Mouse (Mus musculus): ENCODE data around the gene Tmem14c. TPM values are rescaled to one million over a fixed set of nuclear protein-coding genes. Genes with fewer than 3 reads are reported as not detected.
A peak's percentile ranks its signal among the peaks of the same experiment; 100 is the strongest.

Gene Tmem14c
- total RNA-seq, 2 experiments from 2014 or later, result 136 to 216 TPM

GRCm38 (mm10) chr13:41008271-41008670 is 7.8 kb upstream of the Tmem14c start:
- ATAC-seq (replicated peaks; ENCODE audit: poor library complexity), result no peak

DNA sequence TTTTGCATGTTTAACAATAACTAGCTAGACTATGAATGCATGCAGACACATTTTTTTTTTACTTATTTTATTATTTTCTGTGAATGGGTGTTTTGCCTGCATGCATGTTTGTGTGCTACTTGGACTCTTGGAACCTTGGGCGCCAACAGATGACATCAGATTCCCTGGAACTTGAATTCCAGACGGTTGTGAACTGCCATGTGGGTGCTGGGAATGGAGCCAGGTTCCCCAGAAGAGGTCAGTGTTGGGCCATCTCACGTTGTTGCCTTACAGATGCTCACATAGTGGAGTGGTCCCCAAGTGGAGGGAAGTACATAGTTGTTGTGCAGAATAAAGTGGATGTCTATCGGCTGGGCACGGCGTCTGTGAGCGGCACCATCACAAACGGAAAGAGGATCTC is 7.1 kb upstream of the Tmem14c start:
- 0 out of 2 replicates have a peak, but pooled peaks have one; percentile 29 for ATAC-seq (replicated peaks; ENCODE audit: poor library complexity)

DNA sequence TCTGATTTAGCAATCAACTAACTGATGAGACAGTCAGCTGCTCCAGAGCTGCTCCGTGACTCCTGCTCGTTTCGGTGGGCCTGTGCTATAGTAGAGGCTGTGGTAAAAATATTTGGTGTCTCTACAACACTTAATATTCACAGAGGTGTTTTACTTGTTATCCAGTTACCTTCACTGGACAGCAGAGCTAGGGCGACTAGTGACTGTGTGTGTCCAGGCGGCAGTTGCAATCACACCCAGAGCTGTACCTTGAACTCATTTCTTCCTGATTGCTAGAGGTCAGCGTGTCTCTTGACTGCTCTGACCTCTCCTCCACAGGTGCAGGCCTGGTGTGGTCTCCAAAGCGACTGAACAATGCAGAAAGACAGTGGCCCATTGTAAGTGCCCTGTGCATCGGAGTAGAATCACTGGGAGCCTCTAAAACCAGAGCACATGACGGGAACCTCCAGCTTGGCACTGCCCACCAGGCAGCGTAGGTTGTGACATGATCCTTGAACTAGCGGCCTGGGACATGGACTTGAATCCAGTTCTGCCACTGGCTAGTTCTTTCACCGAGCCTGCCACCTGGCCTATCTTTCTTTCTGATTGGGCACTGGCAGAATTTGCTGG is 809 bp downstream of the Tmem14c start:
- ATAC-seq (replicated peaks; ENCODE audit: poor library complexity), result no peak

- ATAC-seq (replicated peaks; ENCODE audit: poor library complexity), result peak; percentile 58
Measured at GRCm38 (mm10) chr13:41017832-41018231, 1.7 kb downstream of the Tmem14c start.

GRCm38 (mm10) chr13:41018236-41018635 is 2.1 kb downstream of the Tmem14c start:
- no peak for ATAC-seq (replicated peaks; ENCODE audit: poor library complexity)

- ATAC-seq (replicated peaks; ENCODE audit: poor library complexity), result peak; percentile 4; the same call in 1 of the 2 replicates
Measured at GRCm38 (mm10) chr13:41018756-41019591, 2.9 kb downstream of the Tmem14c start.

DNA sequence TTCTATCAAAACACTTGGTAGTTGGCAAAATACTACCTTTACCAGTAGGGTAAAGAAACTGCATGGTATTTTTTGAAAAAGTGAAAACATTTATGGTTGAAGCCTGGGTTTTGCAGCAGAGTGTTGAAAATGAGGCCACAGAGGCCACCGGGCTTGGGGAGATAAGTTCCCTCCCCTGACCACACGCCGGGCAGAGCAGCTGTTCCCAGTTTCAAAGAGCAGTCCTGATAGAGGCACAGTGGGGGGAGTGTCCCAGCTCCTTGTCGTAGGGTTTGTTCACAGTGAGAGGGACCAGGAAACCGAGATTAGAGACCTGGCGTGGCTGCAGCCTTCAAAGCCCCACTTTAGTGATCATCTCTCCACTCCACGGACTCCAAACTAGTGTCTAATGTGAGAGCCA is 4.4 kb downstream of the Tmem14c start:
- peak; percentile 23 for ATAC-seq (replicated peaks; ENCODE audit: poor library complexity)

DNA sequence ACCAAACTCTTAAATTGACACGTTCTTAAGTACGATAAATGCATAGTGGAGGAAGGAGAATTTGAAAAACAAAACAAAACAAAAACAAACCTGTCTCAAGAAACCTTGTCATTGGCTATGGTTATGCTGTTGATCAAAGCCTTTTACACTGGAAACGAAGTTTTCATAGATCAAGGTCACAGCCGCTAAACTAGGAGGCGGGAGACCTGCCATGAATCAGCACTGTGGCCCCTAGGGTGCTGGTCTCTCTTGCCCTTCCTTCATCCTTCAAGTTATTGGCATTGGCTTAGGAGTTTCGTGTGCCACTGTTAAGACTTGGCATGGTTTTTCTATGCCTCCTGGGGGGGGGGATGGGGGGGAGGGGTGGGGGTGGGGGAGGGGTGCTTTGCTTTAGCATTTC is 5.5 kb downstream of the Tmem14c start:
- no peak for ATAC-seq (replicated peaks; ENCODE audit: poor library complexity)

GRCm38 (mm10) chr13:41022099-41022498 is 6.0 kb downstream of the Tmem14c start:
- ATAC-seq (replicated peaks; ENCODE audit: poor library complexity), result no peak

DNA sequence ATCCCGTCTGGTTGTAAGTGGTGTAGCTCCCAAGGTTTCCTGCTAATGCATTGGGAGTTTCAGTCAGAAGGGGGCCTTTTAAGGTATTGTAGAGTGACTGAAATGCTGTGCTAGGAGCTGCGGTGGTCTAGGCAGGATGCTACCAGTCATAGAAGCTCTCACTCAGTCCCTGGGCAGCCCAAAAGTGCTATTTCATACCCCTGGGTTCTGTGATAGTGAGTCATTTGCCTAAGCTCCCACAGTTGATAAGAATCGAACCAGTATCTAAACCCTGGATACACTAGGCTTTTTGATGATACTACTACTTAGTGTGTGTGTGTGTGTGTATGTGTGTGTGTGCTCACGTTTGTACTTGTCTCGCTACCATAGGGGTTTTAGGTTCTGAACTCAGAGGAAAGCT is 14.0 kb downstream of the Tmem14c start:
- peak; percentile 26; the same call in 1 of the 2 replicates for ATAC-seq (replicated peaks; ENCODE audit: poor library complexity)

DNA sequence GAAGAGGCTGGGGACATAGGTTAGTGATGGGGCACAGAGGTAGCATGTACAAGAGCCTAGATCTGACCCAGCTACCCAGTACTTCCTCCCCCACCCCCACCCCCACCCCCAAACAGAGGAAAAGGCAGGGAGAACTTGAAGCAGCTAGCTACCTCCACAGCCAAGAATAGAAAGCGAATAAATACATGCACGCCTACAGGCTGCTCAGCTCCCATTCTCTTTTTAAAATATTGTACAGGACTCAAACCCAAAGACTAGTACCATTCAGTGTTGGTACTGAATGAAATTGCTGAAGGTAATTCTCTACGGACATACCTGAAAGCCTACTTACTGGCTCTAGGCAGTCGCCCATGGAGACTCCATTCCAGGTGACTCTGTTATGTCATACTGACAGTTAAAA is 26.4 kb downstream of the Tmem14c start:
- ATAC-seq (replicated peaks; ENCODE audit: poor library complexity), result no peak

- no peak for ATAC-seq (replicated peaks; ENCODE audit: poor library complexity)
Measured at GRCm38 (mm10) chr13:41045901-41046300, 29.8 kb downstream of the Tmem14c start.

DNA sequence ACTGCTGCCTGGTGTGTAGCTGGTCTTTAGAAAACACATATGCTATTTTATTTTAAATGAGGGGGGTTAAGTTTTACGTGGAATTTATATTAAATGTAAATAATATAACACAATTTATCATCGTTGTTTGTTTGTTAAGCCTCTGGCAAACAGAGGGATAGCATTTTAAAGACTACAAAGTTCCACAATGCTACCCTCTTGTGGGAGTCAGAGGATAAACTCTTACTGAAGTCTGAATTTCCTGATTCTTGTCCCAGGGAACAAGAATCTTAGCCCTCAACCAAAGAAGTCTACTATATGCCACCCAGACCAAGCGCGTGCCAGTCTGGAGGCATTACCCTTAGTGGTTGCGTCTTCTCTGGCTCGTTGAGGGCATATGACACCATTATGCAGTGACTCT is 31.2 kb downstream of the Tmem14c start:
- ATAC-seq (replicated peaks; ENCODE audit: poor library complexity), result no peak

GRCm38 (mm10) chr13:41051965-41052364 is 35.9 kb downstream of the Tmem14c start:
- no peak for ATAC-seq (replicated peaks; ENCODE audit: poor library complexity)

- ATAC-seq (replicated peaks; ENCODE audit: poor library complexity), result no peak
Measured at GRCm38 (mm10) chr13:41067618-41068017, 51.5 kb downstream of the Tmem14c start.

DNA sequence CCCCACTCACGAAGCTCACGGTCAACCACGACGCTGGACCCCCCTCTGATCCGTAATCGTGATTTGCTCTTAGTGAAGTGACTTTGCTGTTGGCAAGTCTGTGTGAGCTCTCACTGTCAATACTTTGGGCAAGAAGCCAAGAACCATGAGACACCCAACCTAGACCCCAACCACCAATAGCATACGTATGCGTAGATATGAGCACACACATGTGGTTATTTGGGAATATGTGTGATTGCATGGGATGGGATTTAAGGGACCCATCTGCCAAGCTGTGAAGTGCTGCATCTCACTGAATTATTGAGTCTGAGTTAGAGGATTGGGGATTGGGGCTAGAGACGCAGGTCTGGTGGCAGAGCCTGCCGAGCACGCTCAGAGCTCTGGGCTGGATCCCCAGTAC is 55.5 kb downstream of the Tmem14c start:
- ATAC-seq (replicated peaks; ENCODE audit: poor library complexity), result no peak

Other genes starting within 250 kb of the Tmem14c start
- 16.6 and 28.2 TPM in 2 replicates for gene Gcnt2, start 156.5 kb upstream of the Tmem14c start, total RNA-seq (2015)
- 7.0 and 15.4 TPM in 2 replicates for gene Gcnt2, start 156.5 kb upstream of the Tmem14c start, total RNA-seq (2017)
- 53.8 and 66.7 TPM in 2 replicates for gene Pak1ip1, start 15.3 kb upstream of the Tmem14c start, total RNA-seq (2015)
- 108 and 112 TPM in 2 replicates for gene Pak1ip1, start 15.3 kb upstream of the Tmem14c start, total RNA-seq (2017)
- 0.10 and 0.27 TPM in 2 replicates for gene Mak, start 63.4 kb downstream of the Tmem14c start, total RNA-seq (2015)
- not detected in 2 replicates for gene Mak, start 63.4 kb downstream of the Tmem14c start, total RNA-seq (2017)
- not detected in 2 replicates for gene Gcm2, start 94.7 kb downstream of the Tmem14c start, total RNA-seq (2015)
- not detected in 2 replicates for gene Gcm2, start 94.7 kb downstream of the Tmem14c start, total RNA-seq (2017)
- gene Sycp2l, start 98.0 kb downstream of the Tmem14c start, total RNA-seq (2015), result not detected in 2 replicates
- not detected in 2 replicates for gene Sycp2l, start 98.0 kb downstream of the Tmem14c start, total RNA-seq (2017)
- 0.07 TPM in 1 of 2 replicates, not detected in the other for gene Elovl2, start 204.1 kb downstream of the Tmem14c start, total RNA-seq (2015)
- gene Elovl2, start 204.1 kb downstream of the Tmem14c start, total RNA-seq (2017), result 0.14 TPM in 1 of 2 replicates, not detected in the other
- 16.0 and 18.7 TPM in 2 replicates for gene Smim13, start 233.6 kb downstream of the Tmem14c start, total RNA-seq (2015)
- gene Smim13, start 233.6 kb downstream of the Tmem14c start, total RNA-seq (2017), result 11.9 and 12.8 TPM in 2 replicates